Mouse (Mus musculus) heart, postnatal 25 days (tissue): ENCODE results near the gene Fut4. TPM values are rescaled to one million over a fixed set of nuclear protein-coding genes. Genes with fewer than 3 reads are reported as not detected.
A peak's percentile ranks its signal among the peaks of the same experiment; 100 is the strongest.

Experiments used
- DNase-seq: peaks from one replicate; pipeline ENCODE4 v3.0.0; 2022; ENCODE audit warnings: low spot score
- intact Hi-C: fragments of 180-260 bp; cut with DNase I; formaldehyde crosslinking; loops from one replicate; pipeline ENCODE4 v1.15.1; 2025
- total RNA-seq, 2 experiments: library from RNA; stranded (reverse); gene quantifications; 2 replicates each; pipeline ENCODE4 v1.2.3; 2021

Gene Fut4
- total RNA-seq: under 1 TPM; 0.39 to 0.52 TPM

- intact Hi-C loops: loop anchor here (5.0 kb wide), 1 partner anchor 35 kb away; no protein-coding TSS in a partner anchor
- peak; percentile 35 for DNase-seq
Observed at GRCm38 (mm10) chr9:14752001-14752522, at the start of gene Fut4. Fut4 (minus strand) TSS chr9:14752393.

- no peak for DNase-seq
- intact Hi-C loops: loop anchor here (10.0 kb wide), 1 partner anchor 963 kb away; the partner anchor contains the start of genes Cep57 and Fam76b
Observed at GRCm38 (mm10) chr9:14787356-14787755, 35.2 kb upstream of the Fut4 start.

- peak; percentile 85 for DNase-seq
- intact Hi-C loops: loop anchor here (10.0 kb wide), 1 partner anchor 960 kb away; the partner anchor contains the start of genes Cep57 and Fam76b
Observed at GRCm38 (mm10) chr9:14784039-14785002, 32.1 kb upstream of the Fut4 start, which contains the start of the genes Mre11a and Ankrd49. Mre11a (plus strand) TSS chr9:14784654. Ankrd49 (minus strand) TSS chr9:14784856.

GRCm38 (mm10) chr9:14778341-14778740, 26.1 kb upstream of the Fut4 start:
- DNase-seq: no peak
- intact Hi-C loops: no loop called here

- intact Hi-C loops: loop anchor here (1.0 kb wide), 1 partner anchor 241 kb away; no protein-coding TSS in a partner anchor
- no peak for DNase-seq
Observed at GRCm38 (mm10) chr9:14773813-14774212, 21.6 kb upstream of the Fut4 start.

GRCm38 (mm10) chr9:14772074-14772473, 19.9 kb upstream of the Fut4 start:
- intact Hi-C loops: no loop called here

GRCm38 (mm10) chr9:14770803-14771471, 18.7 kb upstream of the Fut4 start, which contains the start of gene 1700012B09Rik:
1700012B09Rik (minus strand) TSS chr9:14771030.
- intact Hi-C loops: no loop called here
- no peak for DNase-seq

More at GRCm38 (mm10) chr9:14772074-14772473, 19.9 kb upstream of the Fut4 start:
- no peak for DNase-seq

- DNase-seq: no peak
- intact Hi-C loops: no loop called here
Observed at GRCm38 (mm10) chr9:14769811-14770210, 17.6 kb upstream of the Fut4 start.

- intact Hi-C loops: loop anchor here (2.0 to 5.0 kb wide), 2 partner anchors 66 to 242 kb away; no protein-coding TSS in a partner anchor
- no peak for DNase-seq
Observed at GRCm38 (mm10) chr9:14764765-14765164, 12.6 kb upstream of the Fut4 start.

- no peak for DNase-seq
- intact Hi-C loops: no loop called here
Observed at GRCm38 (mm10) chr9:14759261-14759660, 7.1 kb upstream of the Fut4 start.

GRCm38 (mm10) chr9:14758590-14758989, 6.4 kb upstream of the Fut4 start:
- intact Hi-C loops: no loop called here
- no peak for DNase-seq

GRCm38 (mm10) chr9:14754469-14754868, 2.3 kb upstream of the Fut4 start:
- intact Hi-C loops: loop anchor here (5.0 kb wide), 1 partner anchor 37 kb away; no protein-coding TSS in a partner anchor
- no peak for DNase-seq

GRCm38 (mm10) chr9:14753947-14754346, 1.8 kb upstream of the Fut4 start:
- DNase-seq: no peak
- intact Hi-C loops: loop anchor here (5.0 kb wide), 1 partner anchor 37 kb away; no protein-coding TSS in a partner anchor

GRCm38 (mm10) chr9:14751503-14752000, 641 bp downstream of the Fut4 start:
- no peak for DNase-seq
- intact Hi-C loops: loop anchor here (5.0 kb wide), 1 partner anchor 34 kb away; no protein-coding TSS in a partner anchor

- DNase-seq: no peak
- intact Hi-C loops: loop anchor here (5.0 kb wide), 1 partner anchor 34 kb away; no protein-coding TSS in a partner anchor
Observed at GRCm38 (mm10) chr9:14750901-14751502, 1.2 kb downstream of the Fut4 start.

GRCm38 (mm10) chr9:14740151-14740924, 11.9 kb downstream of the Fut4 start, which contains the start of gene Piwil4:
Piwil4 (minus strand) TSS chr9:14740733.
- intact Hi-C loops: no loop called here
- DNase-seq: no peak

- intact Hi-C loops: no loop called here
- no peak for DNase-seq
Observed at GRCm38 (mm10) chr9:14739498-14740150, 12.6 kb downstream of the Fut4 start.
